Mouse (Mus musculus): ENCODE data around the gene Ccdc34.

DNA sequence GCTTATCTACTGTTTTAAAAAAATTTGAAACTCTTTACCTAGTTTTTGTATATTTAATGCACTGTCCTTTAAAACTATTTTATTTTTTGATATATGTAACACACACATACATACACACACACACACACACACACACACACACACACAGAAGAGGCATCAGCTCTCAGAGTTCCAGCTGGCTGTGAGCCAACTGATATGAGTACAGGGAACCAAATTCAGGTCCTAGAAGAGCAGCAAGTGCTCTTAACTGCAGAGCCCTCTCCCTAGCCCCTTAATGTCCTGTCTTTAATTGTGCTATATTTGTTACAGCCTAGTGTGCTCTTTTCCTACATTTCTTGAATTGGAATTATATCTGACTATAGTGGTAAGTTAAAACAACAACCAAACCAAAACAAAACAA, 38.4 kb upstream of the Ccdc34 start:
- TF ChIP-seq MAFK (IDR thresholded peaks at IDR 0.05; ENCODE audit: insufficient read depth, low read depth, low read length), result no peak
- no peak for TF ChIP-seq ZC3H11A (IDR thresholded peaks at IDR 0.05; ENCODE audit: borderline replicate concordance, low read depth, low read length)
